Mouse (Mus musculus): ENCODE measurements around the gene Setd1b. TPM values are rescaled to one million over a fixed set of nuclear protein-coding genes. Genes with fewer than 3 reads are reported as not detected.

The Setd1b gene
- polyA plus RNA-seq, 1 experiment from 2014 or later, result 10.9 TPM

DNA sequence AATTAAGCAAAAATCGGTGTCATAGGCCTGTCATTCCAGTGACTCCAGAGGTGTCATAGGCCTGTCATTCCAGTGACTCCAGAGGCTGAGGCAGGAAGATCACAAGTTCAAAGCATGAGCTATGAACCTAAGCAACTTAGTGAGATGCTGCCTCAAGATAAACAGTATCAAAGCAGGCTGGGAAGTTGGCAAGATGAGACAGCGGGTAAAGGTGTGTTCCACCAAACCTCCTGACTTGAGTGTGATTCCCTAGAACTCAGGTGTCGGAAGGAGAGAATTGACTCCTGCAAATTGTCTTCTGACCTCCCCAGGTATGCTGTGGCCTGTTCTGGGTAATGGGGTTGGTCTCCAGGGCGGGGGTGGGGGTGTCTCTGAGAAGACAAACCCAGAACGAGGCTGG, 27.3 kb downstream of the Setd1b start, which contains the start of gene Psmd9:
TSS of gene Psmd9 (plus strand) at position 130 of the 400 bp plus-strand sequence.
- H3K9me3 ChIP-seq, result no peaks in the 10 kb centered on the region
- no peaks in the 10 kb centered on the region for H3K27me3 ChIP-seq
- 88% methylated on average over 5 of the region's 5 CpGs for WGBS
- peaks cover 24% of the 10 kb centered on the region for H3K4me1 ChIP-seq (replicated peaks)
- ATAC-seq (ENCODE audit: insufficient number of reproducible peaks, insufficient read depth, low FRiP score, low TSS enrichment, low read depth), result no peak
- peak within 1 kb of the TSS; percentile 1; the same call in 1 of the 2 replicates for H3K27ac ChIP-seq
- H3K36me3 ChIP-seq, result peaks cover 26% of the 10 kb centered on the region
- no peak within 1 kb of the TSS for H3K4me3 ChIP-seq (replicated peaks)
- H3K4me2 ChIP-seq, result no peak within 1 kb of the TSS
- no peak within 1 kb of the TSS for H3K9ac ChIP-seq (replicated peaks)

- whole genome bisulfite sequencing, result 80% methylated on average over 9 of the region's 9 CpGs
- H3K36me3 ChIP-seq, result peaks cover 21% of the 10 kb centered on the region
- H3K9me3 ChIP-seq, result no peaks in the 10 kb centered on the region; the same call in 1 of the 2 replicates
- 0 out of 2 replicates have a peak overlapping the region, but pooled peaks have one; percentile 1 for H3K27ac ChIP-seq
- peaks cover 24% of the 10 kb centered on the region for H3K4me1 ChIP-seq (replicated peaks)
- ATAC-seq (ENCODE audit: insufficient number of reproducible peaks, insufficient read depth, low FRiP score, low TSS enrichment, low read depth), result no peak
- H3K4me2 ChIP-seq, result no peak overlapping the region
- H3K27me3 ChIP-seq, result no peaks in the 10 kb centered on the region
- H3K4me3 ChIP-seq (replicated peaks), result no peak overlapping the region
- H3K9ac ChIP-seq (replicated peaks), result no peak overlapping the region
Observed at GRCm38 (mm10) chr5:123170365-123170764, 28.4 kb downstream of the Setd1b start.

DNA sequence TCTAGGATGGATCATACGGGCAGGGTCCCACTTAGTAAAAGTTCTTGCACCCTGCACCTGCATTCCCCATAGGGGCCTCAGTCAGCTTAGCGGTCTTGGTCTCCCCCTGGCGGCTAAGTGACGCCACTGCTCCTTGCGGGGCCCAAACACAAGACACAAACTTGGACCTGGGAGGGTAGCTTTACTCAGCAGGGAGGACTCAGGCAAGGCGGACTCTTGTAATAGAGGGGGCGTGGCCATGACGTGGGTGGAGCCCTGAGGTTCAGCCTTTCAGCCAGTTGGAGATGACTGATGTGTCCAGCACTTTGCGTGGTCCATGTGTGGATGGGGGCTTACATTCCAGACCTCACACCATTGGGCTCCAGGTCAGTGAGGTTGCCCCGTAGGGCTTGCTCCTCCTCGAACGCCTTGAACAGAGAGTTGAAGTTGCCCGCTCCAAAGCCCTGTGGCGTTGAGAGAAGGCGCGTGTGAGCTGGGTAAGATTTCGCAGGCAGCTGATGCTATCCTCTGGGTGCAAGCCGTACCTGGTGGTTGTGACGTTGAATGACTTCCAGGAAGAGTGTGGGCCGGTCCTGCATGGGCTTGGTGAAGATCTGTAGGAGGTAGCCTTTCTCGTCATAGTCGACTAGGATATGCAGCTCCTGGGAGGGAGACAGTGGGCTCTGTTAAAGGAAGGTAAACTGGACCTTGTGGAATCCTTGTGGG, 29.8 kb downstream of the Setd1b start:
- Histone ChIP-seq H3K27me3 (no peaks in the 10 kb centered on the region), H3K4me3 (replicated peaks) (peak overlapping the region; percentile 34), H3K9ac (replicated peaks) (0 out of 2 replicates have a peak overlapping the region, but pooled peaks have one; percentile 1), H3K9me3 (no peaks in the 10 kb centered on the region; the same call in 1 of the 2 replicates), H3K4me1 (replicated peaks) (peaks cover 24% of the 10 kb centered on the region), H3K36me3 (peaks cover 7% of the 10 kb centered on the region), H3K27ac (peak overlapping the region; percentile 56; the same call in 1 of the 2 replicates), H3K4me2 (peak overlapping the region; percentile 51)
- ATAC-seq (ENCODE audit: insufficient number of reproducible peaks, insufficient read depth, low FRiP score, low TSS enrichment, low read depth), result peak; percentile 80
- 12% methylated on average over 22 of the region's 22 CpGs for WGBS

- no peak for ATAC-seq (ENCODE audit: insufficient number of reproducible peaks, insufficient read depth, low FRiP score, low TSS enrichment, low read depth)
- H3K4me2 ChIP-seq, result no peak overlapping the region
- no peaks in the 10 kb centered on the region for H3K36me3 ChIP-seq
- H3K9ac ChIP-seq (replicated peaks), result no peak overlapping the region
- no peak overlapping the region for H3K27ac ChIP-seq
- no peak overlapping the region for H3K4me3 ChIP-seq (replicated peaks)
- H3K4me1 ChIP-seq (replicated peaks), result no peaks in the 10 kb centered on the region
- H3K27me3 ChIP-seq, result no peaks in the 10 kb centered on the region; the same call in 1 of the 2 replicates
- peaks cover 5% of the 10 kb centered on the region; the same call in 1 of the 2 replicates for H3K9me3 ChIP-seq
- WGBS, result 86% methylated on average over 5 of the region's 5 CpGs
Observed at GRCm38 (mm10) chr5:123178792-123179191, 36.8 kb downstream of the Setd1b start.

DNA sequence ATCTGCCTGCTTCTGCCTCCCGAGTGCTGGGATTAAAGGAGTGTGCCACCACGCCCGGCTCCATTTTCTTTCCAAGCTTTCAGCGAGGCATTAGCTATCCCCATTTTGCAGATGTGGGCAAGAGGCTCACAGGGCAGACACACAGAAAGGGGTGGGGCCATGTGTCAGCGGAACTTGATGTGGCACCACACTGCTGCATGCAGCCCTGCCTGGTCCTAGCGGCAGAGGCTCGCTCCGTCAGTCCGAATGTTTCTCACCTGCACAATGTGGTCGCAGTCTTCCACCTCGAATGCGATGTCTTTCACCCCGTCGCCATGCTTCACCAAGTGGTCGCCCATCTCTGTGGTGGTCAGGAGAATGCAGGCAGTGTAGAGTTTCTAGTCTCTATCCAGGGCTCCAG, 38.4 kb downstream of the Setd1b start:
- no peak for ATAC-seq (ENCODE audit: insufficient number of reproducible peaks, insufficient read depth, low FRiP score, low TSS enrichment, low read depth)
- Histone ChIP-seq H3K27me3 (peaks cover 8% of the 10 kb centered on the region), H3K4me1 (replicated peaks) (no peaks in the 10 kb centered on the region), H3K4me2 (no peak overlapping the region), H3K4me3 (replicated peaks) (no peak overlapping the region), H3K9me3 (0 out of 2 replicates have a peak, but pooled peaks cover 5% of the 10 kb centered on the region), H3K9ac (replicated peaks) (no peak overlapping the region), H3K27ac (no peak overlapping the region), H3K36me3 (no peaks in the 10 kb centered on the region)
- 92% methylated on average over 15 of the region's 15 CpGs for WGBS

- ATAC-seq (ENCODE audit: insufficient number of reproducible peaks, insufficient read depth, low FRiP score, low TSS enrichment, low read depth), result no peak
- WGBS, result 72% methylated on average over 6 of the region's 6 CpGs
- no peak overlapping the region for H3K27ac ChIP-seq
- no peaks in the 10 kb centered on the region for H3K4me1 ChIP-seq (replicated peaks)
- 0 out of 2 replicates have a peak, but pooled peaks cover 5% of the 10 kb centered on the region for H3K9me3 ChIP-seq
- H3K9ac ChIP-seq (replicated peaks), result no peak overlapping the region
- H3K36me3 ChIP-seq, result no peaks in the 10 kb centered on the region
- H3K4me2 ChIP-seq, result no peak overlapping the region
- H3K27me3 ChIP-seq, result peaks cover 8% of the 10 kb centered on the region
- H3K4me3 ChIP-seq (replicated peaks), result no peak overlapping the region
Observed at GRCm38 (mm10) chr5:123181536-123181935, 39.5 kb downstream of the Setd1b start.

GRCm38 (mm10) chr5:123182651-123183050, 40.7 kb downstream of the Setd1b start, which contains the start of gene Hpd:
TSS of gene Hpd (minus strand) at chr5:123182727.
- Histone ChIP-seq H3K4me1 (replicated peaks) (no peaks in the 10 kb centered on the region), H3K9me3 (0 out of 2 replicates have a peak, but pooled peaks cover 5% of the 10 kb centered on the region), H3K9ac (replicated peaks) (no peak within 1 kb of the TSS), H3K27me3 (peaks cover 8% of the 10 kb centered on the region), H3K4me3 (replicated peaks) (no peak within 1 kb of the TSS), H3K36me3 (no peaks in the 10 kb centered on the region), H3K27ac (no peak within 1 kb of the TSS), H3K4me2 (no peak within 1 kb of the TSS)
- no peak for ATAC-seq (ENCODE audit: insufficient number of reproducible peaks, insufficient read depth, low FRiP score, low TSS enrichment, low read depth)
- 70% methylated on average over 10 of the region's 10 CpGs for WGBS

DNA sequence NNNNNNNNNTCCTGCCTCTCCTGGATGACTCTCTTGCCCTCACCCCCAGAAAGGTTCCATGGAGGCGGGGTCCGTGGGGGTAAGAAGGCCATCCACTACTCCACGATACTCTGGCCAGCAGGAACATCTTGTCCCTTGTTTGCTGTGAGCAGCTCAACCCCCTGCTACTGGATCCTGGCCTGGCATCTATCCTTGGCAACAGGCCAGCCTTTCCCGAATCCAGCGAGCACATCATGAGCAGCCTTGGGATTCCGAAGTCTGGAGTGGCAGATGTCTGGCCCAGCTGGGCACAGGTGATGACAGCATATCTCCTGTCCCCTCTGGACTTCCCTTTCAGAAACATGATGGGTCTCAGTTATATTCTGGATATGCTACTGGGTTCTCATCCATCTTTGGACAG, 44.0 kb downstream of the Setd1b start:
- Histone ChIP-seq H3K4me3 (replicated peaks) (no peak overlapping the region), H3K9ac (replicated peaks) (no peak overlapping the region)
- 84% methylated on average over 6 of the region's 6 CpGs for WGBS

DNA sequence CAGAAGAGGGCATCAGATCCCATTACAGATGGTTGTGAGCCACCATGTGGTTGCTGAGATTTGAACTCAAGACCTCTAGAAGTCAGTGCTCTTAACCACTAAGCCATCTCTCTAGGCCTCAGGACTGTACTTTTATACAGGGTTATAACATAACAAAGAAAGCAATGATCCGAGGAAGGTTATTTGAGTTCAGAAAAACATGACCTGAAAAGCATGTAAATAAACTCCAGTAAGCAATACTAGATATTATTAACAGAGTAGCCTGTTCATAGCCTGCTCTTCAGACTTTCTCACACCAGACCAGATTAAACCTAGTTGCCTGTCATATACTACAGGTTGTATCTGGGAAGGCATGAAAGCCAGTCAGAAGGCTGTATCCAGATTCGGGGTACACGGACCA, 45.3 kb downstream of the Setd1b start:
- H3K4me2 ChIP-seq, result no peak overlapping the region
- no peaks in the 10 kb centered on the region for H3K36me3 ChIP-seq
- H3K4me3 ChIP-seq (replicated peaks), result no peak overlapping the region
- 93% methylated on average over 3 of the region's 3 CpGs for WGBS
- peaks cover 8% of the 10 kb centered on the region for H3K27me3 ChIP-seq
- no peaks in the 10 kb centered on the region for H3K4me1 ChIP-seq (replicated peaks)
- no peak overlapping the region for H3K9ac ChIP-seq (replicated peaks)
- no peak for ATAC-seq (ENCODE audit: insufficient number of reproducible peaks, insufficient read depth, low FRiP score, low TSS enrichment, low read depth)
- H3K9me3 ChIP-seq, result no peaks in the 10 kb centered on the region
- no peak overlapping the region for H3K27ac ChIP-seq

More for the DNA sequence above, 44.0 kb downstream of the Setd1b start:
- H3K27ac ChIP-seq, result no peak overlapping the region
- H3K4me1 ChIP-seq (replicated peaks), result no peaks in the 10 kb centered on the region
- ATAC-seq (ENCODE audit: insufficient number of reproducible peaks, insufficient read depth, low FRiP score, low TSS enrichment, low read depth), result no peak
- H3K36me3 ChIP-seq, result no peaks in the 10 kb centered on the region
- no peak overlapping the region for H3K4me2 ChIP-seq
- peaks cover 8% of the 10 kb centered on the region for H3K27me3 ChIP-seq
- H3K9me3 ChIP-seq, result no peaks in the 10 kb centered on the region

DNA sequence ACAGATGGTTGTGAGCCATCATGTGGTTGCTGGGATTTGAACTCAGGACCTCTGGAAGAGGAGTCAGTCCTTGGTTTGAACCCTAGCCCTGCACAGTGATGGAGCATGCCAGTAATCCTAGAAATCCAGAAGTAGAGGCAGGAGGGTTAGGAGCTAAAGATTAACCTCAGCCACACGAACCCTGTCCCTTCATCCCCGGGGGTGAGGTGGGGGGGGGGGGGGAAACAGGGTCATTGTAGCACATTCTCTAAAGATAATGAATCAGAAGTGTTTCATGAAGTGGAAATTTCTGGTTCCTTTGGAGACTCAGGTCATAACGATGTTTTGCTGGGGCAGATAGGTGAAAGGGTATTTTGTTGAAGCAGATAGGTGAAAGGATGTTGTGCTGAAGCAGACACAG, 48.9 kb downstream of the Setd1b start:
- H3K36me3 ChIP-seq, result no peaks in the 10 kb centered on the region
- ATAC-seq (ENCODE audit: insufficient number of reproducible peaks, insufficient read depth, low FRiP score, low TSS enrichment, low read depth), result no peak
- no peaks in the 10 kb centered on the region for H3K9me3 ChIP-seq
- 80% methylated on average over 3 of the region's 3 CpGs for WGBS
- H3K4me2 ChIP-seq, result no peak overlapping the region
- H3K27me3 ChIP-seq, result no peaks in the 10 kb centered on the region
- H3K9ac ChIP-seq (replicated peaks), result no peak overlapping the region
- H3K4me1 ChIP-seq (replicated peaks), result no peaks in the 10 kb centered on the region
- H3K4me3 ChIP-seq (replicated peaks), result no peak overlapping the region
- no peak overlapping the region for H3K27ac ChIP-seq

DNA sequence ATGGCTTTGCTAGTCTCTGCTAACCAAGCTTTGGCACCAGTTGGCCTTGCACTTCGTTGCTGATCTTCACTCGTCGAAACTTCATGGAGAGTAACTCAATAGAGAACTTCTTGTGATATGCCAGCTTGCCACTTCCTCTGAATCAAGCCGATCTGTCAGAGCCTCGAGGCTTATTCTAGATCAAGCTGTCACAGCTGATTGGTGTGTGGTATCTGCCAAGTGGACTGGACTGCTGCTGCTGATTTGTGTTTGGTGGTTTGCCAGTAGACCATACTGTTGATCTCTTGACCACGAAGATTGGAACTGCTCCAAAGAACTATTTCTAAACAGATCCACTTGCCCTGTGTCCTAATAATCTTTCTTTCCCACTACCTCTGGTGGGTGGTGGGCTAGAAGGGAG, 49.4 kb downstream of the Setd1b start:
- H3K36me3 ChIP-seq, result no peaks in the 10 kb centered on the region
- H3K4me2 ChIP-seq, result no peak overlapping the region
- H3K9me3 ChIP-seq, result no peaks in the 10 kb centered on the region
- H3K4me1 ChIP-seq (replicated peaks), result no peaks in the 10 kb centered on the region
- WGBS, result 83% methylated on average over 6 of the region's 6 CpGs
- H3K27me3 ChIP-seq, result no peaks in the 10 kb centered on the region
- H3K9ac ChIP-seq (replicated peaks), result no peak overlapping the region
- ATAC-seq (ENCODE audit: insufficient number of reproducible peaks, insufficient read depth, low FRiP score, low TSS enrichment, low read depth), result no peak
- H3K27ac ChIP-seq, result no peak overlapping the region
- no peak overlapping the region for H3K4me3 ChIP-seq (replicated peaks)

All from limb, embryonic 12.5 days (tissue).